16 mouse cellular contexts compared by ENCODE assay signal in genomic region chr8:122987255-122987654, GRCm38 (mm10). TPM values are rescaled to one million over a fixed set of nuclear protein-coding genes. Genes with fewer than 3 reads are reported as not detected.
DNase-seq lines count a peak whose midpoint lies in the region; ATAC-seq and TF ChIP-seq lines count a peak whose summit lies in the region.
"Had no signal": no experiment of that assay in that cellular context is flagged by ENCODE, and none has a peak within 500 bp of the region (broad histone marks: within the 10 kb centered on the region; RNA-seq: fewer than 3 reads in every experiment).

No protein-coding gene starts in this region.

- peaks cover 99% of the 10 kb centered on the region for H3K79me2 ChIP-seq in macrophage (ENCODE audit: inconsistent target)

- ATAC-seq in hindbrain, postnatal 0 days, result no peak
- ATAC-seq: forebrain, embryonic 15.5 days had no signal

- no peaks in the 10 kb centered on the region for H3K9me3 ChIP-seq in hindbrain, postnatal 0 days (ENCODE audit: low read length)
- no peaks in the 10 kb centered on the region for H3K9me3 ChIP-seq in hindbrain, embryonic 10.5 days
- H3K9me3 ChIP-seq: forebrain, embryonic 15.5 days; heart, embryonic 12.5 days; limb, embryonic 12.5 days had no signal

- H3K27me3 ChIP-seq in hindbrain, postnatal 0 days (ENCODE audit: insufficient read depth, low read length), result no peaks in the 10 kb centered on the region
- no peaks in the 10 kb centered on the region for H3K27me3 ChIP-seq in hindbrain, embryonic 10.5 days (ENCODE audit: insufficient read depth, poor library complexity, severe bottlenecking)
- H3K27me3 ChIP-seq in thymus, adult 2 months (ENCODE audit: control insufficient read depth, insufficient read depth, low read length), result no peaks in the 10 kb centered on the region
- H3K27me3 ChIP-seq: forebrain, embryonic 15.5 days; heart, embryonic 12.5 days; limb, embryonic 12.5 days had no signal

- no peak overlapping the region for H3K9ac ChIP-seq in hindbrain, postnatal 0 days (replicated peaks; ENCODE audit: low read length)
- H3K9ac ChIP-seq: forebrain, embryonic 15.5 days; heart, embryonic 12.5 days; limb, embryonic 12.5 days had no signal

- H3K4me1 ChIP-seq in hindbrain, postnatal 0 days (ENCODE audit: insufficient read depth, low read length), result no peaks in the 10 kb centered on the region
- peaks cover 17% of the 10 kb centered on the region for H3K4me1 ChIP-seq in hindbrain, embryonic 10.5 days (replicated peaks)
- H3K4me1 ChIP-seq in thymus, adult 2 months (replicated peaks; ENCODE audit: control insufficient read depth, insufficient read depth, low read length), result peaks cover 54% of the 10 kb centered on the region

- H3K36me3 ChIP-seq in hindbrain, postnatal 0 days (ENCODE audit: insufficient read depth, low read length), result no peaks in the 10 kb centered on the region
- no peaks in the 10 kb centered on the region for H3K36me3 ChIP-seq in hindbrain, embryonic 10.5 days
- H3K36me3 ChIP-seq in thymus, adult 2 months (ENCODE audit: control insufficient read depth, insufficient read depth, low read length), result no peaks in the 10 kb centered on the region
- no peaks in the 10 kb centered on the region for H3K36me3 ChIP-seq in macrophage (ENCODE audit: inconsistent target)
- H3K36me3 ChIP-seq: forebrain, embryonic 15.5 days; heart, embryonic 12.5 days; limb, embryonic 12.5 days had no signal

- H3K4me3 ChIP-seq in hindbrain, postnatal 0 days (ENCODE audit: low read length), result no peak overlapping the region
- H3K4me3 ChIP-seq in hindbrain, embryonic 10.5 days, result no peak overlapping the region
- H3K4me3 ChIP-seq in thymus, adult 2 months (ENCODE audit: control insufficient read depth, insufficient read depth, low read length), result no peak overlapping the region
- no peak overlapping the region for H3K4me3 ChIP-seq in macrophage (ENCODE audit: inconsistent target)
- H3K4me3 ChIP-seq: erythroblast, embryonic 14.5 days; forebrain, embryonic 15.5 days; heart, embryonic 12.5 days; limb, embryonic 12.5 days had no signal

- H3K27ac ChIP-seq in hindbrain, postnatal 0 days, result no peak overlapping the region
- no peak overlapping the region for H3K27ac ChIP-seq in hindbrain, embryonic 10.5 days
- peak overlapping the region; percentile 65 for H3K27ac ChIP-seq in thymus, adult 2 months (ENCODE audit: control insufficient read depth, insufficient read depth, low read length)
- 0 out of 2 replicates have a peak overlapping the region, but pooled peaks have one; percentile 7 for H3K27ac ChIP-seq in macrophage
- H3K27ac ChIP-seq: forebrain, embryonic 15.5 days; limb, embryonic 12.5 days had no signal

- 35% methylated on average over 2 of the region's 2 CpGs for WGBS in hindbrain, postnatal 0 days
- 63% methylated on average over 2 of the region's 2 CpGs for WGBS in hindbrain, embryonic 10.5 days
- WGBS in thymus, adult 2 months, result 37% methylated on average over 2 of the region's 2 CpGs
- 8% methylated on average over 2 of the region's 2 CpGs for WGBS in macrophage (ENCODE audit: missing documents)

- no peak overlapping the region for H3K4me2 ChIP-seq in hindbrain, postnatal 0 days (ENCODE audit: low read depth, low read length)
- H3K4me2 ChIP-seq: forebrain, embryonic 15.5 days; heart, embryonic 12.5 days; limb, embryonic 12.5 days had no signal

- no peak for TF ChIP-seq POLR2A in thymus, adult 2 months (IDR thresholded peaks at IDR 0.05; ENCODE audit: control insufficient read depth, extremely low read depth, insufficient read depth, low read length, poor library complexity)

- no peak for TF ChIP-seq CTCF in hindbrain, postnatal 0 days (IDR thresholded peaks at IDR 0.05; ENCODE audit: low read depth)
- TF ChIP-seq CTCF in thymus, adult 2 months (IDR thresholded peaks at IDR 0.05; ENCODE audit: borderline replicate concordance, control insufficient read depth, extremely low read depth, insufficient read depth, low read length, poor library complexity), result no peak

- intact Hi-C loops in left cerebral cortex, postnatal 36 days (cut with DNase I), result no loop called here

- peak; percentile 14 for DNase-seq in hindbrain, postnatal 0 days (ENCODE audit: low spot score)
- DNase-seq in hindbrain, embryonic 10.5 days (ENCODE audit: low spot score), result no peak
- no peak for DNase-seq in thymus, adult 2 months
- DNase-seq in thymus, postnatal 36 days, result no peak
- DNase-seq in urinary bladder, postnatal 10 days (ENCODE audit: low spot score), result no peak
- no peak for DNase-seq in left cerebral cortex, postnatal 36 days (ENCODE audit: low spot score in 2 of 2)
- DNase-seq: cerebellum, postnatal 10 days; kidney, adult 18-20 months; kidney, postnatal 14 days; layer of hippocampus, postnatal 36 days; lung, adult 18-20 months had no signal

RNA-seq across cellular contexts. Expression of gene Ankrd11, which starts 54.8 kb away (rescaled TPM):
- 89.9 and 96.6 TPM in 2 replicates for total RNA-seq in hindbrain, postnatal 0 days (2014; rRNA removed)
- 74.4 and 75.9 TPM in 2 replicates for polyA plus RNA-seq in hindbrain, postnatal 0 days (2015; fragmentation: Nextera tagmentation; extraction: Ambion mirVana)
- polyA plus RNA-seq in hindbrain, embryonic 10.5 days (2016; fragmentation: Nextera tagmentation; extraction: Ambion mirVana), result 31.4 and 34.3 TPM in 2 replicates
- polyA plus RNA-seq in thymus, adult 2 months (2012; rRNA removed), result 118 and 145 TPM in 2 replicates
- total RNA-seq in macrophage (2018; cell fraction: chromatin; rRNA removed), result 100 to 1,000 TPM; 272 to 441 (median 315) TPM
- total RNA-seq in macrophage (2018; cell fraction: cytosol; rRNA removed), result 10 to 100 TPM; 21.2 to 47.5 (median 32.8) TPM
- total RNA-seq in macrophage (2018; cell fraction: nucleus; rRNA removed), result 100 to 1,000 TPM; 138 to 277 (median 182) TPM
- polyA plus RNA-seq in macrophage (2018), result 32.7 to 46.6 TPM (median 36.7 TPM) in 3 replicates
- total RNA-seq in left cerebral cortex, postnatal 36 days (2021), result 100 to 1,000 TPM; 145 to 177 TPM

Comparison
In these comparisons a context has a peak if more than half of its experiments do, and no peak if none do; other contexts are left out.
1. H3K27ac ChIP-seq: peak in thymus, adult 2 months (single experiment) and macrophage (single experiment); none in hindbrain, postnatal 0 days (single experiment) and hindbrain, embryonic 10.5 days (single experiment).